Mouse (Mus musculus) small intestine, adult 2 months (tissue): ENCODE results near the gene Tnik. TPM values are rescaled to one million over a fixed set of nuclear protein-coding genes. Genes with fewer than 3 reads are reported as not detected.

Experiments used
- H3K27ac ChIP-seq: fragments of 200-500 bp; 2 replicates; pipeline ENCODE4 v1.5.1; 2012; ENCODE audit warnings: low read depth, low read length, control low read depth, inconsistent platforms; ENCODE audit not compliant: insufficient read depth
- H3K27me3 ChIP-seq: fragments of 200-500 bp; 2 replicates; pipeline ENCODE4 v1.6.1; 2012; ENCODE audit warnings: mild to moderate bottlenecking, moderate library complexity, low read length, inconsistent platforms; ENCODE audit not compliant: control insufficient read depth, insufficient read depth
- H3K36me3 ChIP-seq: fragments of 200-500 bp; 2 replicates; pipeline ENCODE4 v1.6.1; 2012; ENCODE audit warnings: mild to moderate bottlenecking, low read length, control low read depth, inconsistent platforms; ENCODE audit not compliant: control insufficient read depth, insufficient read depth
- H3K4me1 ChIP-seq: fragments of 200-500 bp; 2 replicates; pipeline ENCODE4 v1.6.1; 2012; ENCODE audit warnings: low read length, inconsistent platforms, mixed read lengths; ENCODE audit not compliant: control insufficient read depth, insufficient read depth, insufficient read length
- H3K4me3 ChIP-seq: fragments of 200-500 bp; 2 replicates; pipeline ENCODE4 v1.5.1; 2012; ENCODE audit warnings: low read depth, mild to moderate bottlenecking, control low read depth, inconsistent platforms, low read length, moderate library complexity
- CTCF ChIP-seq: fragments of 200-500 bp; IDR thresholded peaks from 2 replicates; pipeline ENCODE4 v1.5.1; 2012; ENCODE audit warnings: low read depth, mild to moderate bottlenecking, control low read depth, inconsistent platforms, low read length, moderate library complexity, mixed read lengths; ENCODE audit not compliant: insufficient replicate concordance, insufficient read length; ENCODE audit errors: extremely low read depth
- POLR2A ChIP-seq: fragments of 200-500 bp; IDR thresholded peaks from 2 replicates; pipeline ENCODE4 v1.6.1; 2012; ENCODE audit warnings: low read depth, mild to moderate bottlenecking, control low read depth, inconsistent platforms, low read length, moderate library complexity
- WGBS: fragments of 180-500 bp; shearing (Covaris S2); methylation state at CpG from one replicate; pipeline ENCODE4 v1.1.7; 2018; 5-methylcytosine and 5-hydroxymethylcytosine counted together
- polyA plus RNA-seq: library from polyadenylated mRNA; depleted of rRNA; stranded (reverse); fragments of >200 nt; gene quantifications from 2 replicates; pipeline ENCODE4 v1.2.3, GENCODE M21; 2012

Tnik gene
- polyA plus RNA-seq, 1 experiment = 10.8 TPM

DNA sequence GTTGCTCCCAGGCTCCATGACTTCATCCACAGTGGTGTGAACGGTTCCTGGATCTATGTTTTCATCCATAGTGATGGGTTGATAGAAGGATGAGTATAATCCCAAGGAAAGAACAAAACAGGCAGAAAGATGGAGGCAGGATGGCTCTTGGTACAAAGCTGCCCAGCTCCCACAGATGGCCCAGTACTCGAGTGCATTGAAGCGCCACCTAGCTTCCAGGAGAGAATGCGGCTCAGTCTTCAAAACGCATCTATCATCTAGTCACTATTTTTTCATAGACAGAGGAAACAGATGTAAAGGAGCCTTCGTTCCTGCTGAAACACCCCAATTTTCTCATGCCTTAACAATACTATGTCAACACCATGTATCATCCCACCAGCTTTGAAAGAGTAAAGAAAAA, 460.5 kb downstream of the Tnik start:
- no peak overlapping the region for H3K4me3 ChIP-seq
- no peaks in the 10 kb centered on the region for H3K27me3 ChIP-seq
- H3K27ac ChIP-seq = peak overlapping the region; percentile 24; the same call in 1 of the 2 replicates
- H3K36me3 ChIP-seq = peaks cover 38% of the 10 kb centered on the region
- no peak for TF ChIP-seq POLR2A
- peak; percentile 27; the same call in 1 of the 2 replicates for TF ChIP-seq CTCF
- WGBS = 72% methylated on average over 6 of the region's 6 CpGs
- peaks cover 2% of the 10 kb centered on the region; the same call in 1 of the 2 replicates for H3K4me1 ChIP-seq

DNA sequence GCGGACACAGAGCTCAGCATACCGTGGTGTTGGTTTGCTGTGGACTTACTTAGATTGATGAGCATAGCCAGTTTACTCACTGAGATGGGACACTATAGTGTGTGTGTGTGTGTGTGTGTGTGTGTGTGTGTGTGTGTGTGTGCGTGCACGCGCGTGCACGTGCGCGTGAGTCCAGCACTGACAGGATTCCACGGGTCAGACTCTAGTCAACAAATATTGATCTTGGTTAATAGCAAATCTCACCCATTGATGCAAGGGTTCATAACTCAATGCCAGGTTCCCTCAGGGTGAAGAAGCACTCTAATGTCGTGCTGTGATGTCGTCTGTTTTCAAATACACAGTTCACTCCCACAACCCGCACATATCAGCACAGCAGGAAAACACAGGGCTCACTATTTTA, 462.2 kb downstream of the Tnik start:
- TF ChIP-seq POLR2A (no peak), CTCF (no peak)
- peaks cover 30% of the 10 kb centered on the region for H3K36me3 ChIP-seq
- no peak overlapping the region for H3K27ac ChIP-seq
- H3K4me1 ChIP-seq = peaks cover 3% of the 10 kb centered on the region; the same call in 1 of the 2 replicates
- 62% methylated on average over 13 of the region's 13 CpGs for WGBS
- H3K4me3 ChIP-seq = no peak overlapping the region
- no peaks in the 10 kb centered on the region for H3K27me3 ChIP-seq
